Mouse (Mus musculus): ENCODE measurements around the gene Slc29a1. TPM values are rescaled to one million over a fixed set of nuclear protein-coding genes. Genes with fewer than 3 reads are reported as not detected.

Slc29a1 gene
- polyA plus RNA-seq, 1 experiment from 2014 or later, result 53.4 TPM

DNA sequence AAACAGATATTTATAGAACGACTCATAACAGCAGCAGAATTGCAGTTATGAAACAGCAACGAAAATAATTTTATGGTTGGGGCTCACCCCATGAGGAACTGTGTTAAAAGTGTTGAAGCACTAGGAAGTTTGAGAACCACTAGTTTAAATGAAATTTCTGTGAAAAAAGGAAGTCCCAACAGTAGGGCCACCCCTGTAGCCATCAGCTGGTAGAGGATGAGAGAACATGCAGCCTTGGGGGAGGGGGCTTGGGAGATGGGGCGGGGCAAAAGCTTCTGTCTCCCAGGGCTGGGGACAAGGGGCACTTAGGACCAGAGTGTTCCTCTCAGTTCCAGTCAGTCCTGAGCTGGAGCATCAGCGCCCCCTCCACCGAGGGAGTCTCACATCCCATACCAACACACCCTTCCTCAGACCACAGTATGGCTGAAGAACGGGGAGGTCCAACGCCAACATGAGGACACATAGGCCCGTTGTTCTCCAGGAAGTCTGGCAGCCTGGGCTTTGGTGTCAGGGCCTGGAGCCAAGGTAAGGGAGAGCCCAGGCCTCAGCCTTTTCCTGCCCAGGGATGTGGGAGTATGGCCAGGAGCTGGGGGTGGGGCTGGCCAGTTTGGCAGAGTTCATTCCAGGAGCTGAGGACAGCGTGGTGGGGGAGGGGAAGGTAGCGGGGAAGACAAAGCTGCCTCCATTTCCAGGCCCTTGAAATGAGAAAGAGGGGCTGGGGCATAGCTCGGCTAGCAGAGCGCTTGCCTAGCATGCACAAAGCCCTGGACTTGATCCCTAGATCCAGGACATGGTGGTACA lies 15.1 kb downstream of the Slc29a1 start:
- peak; percentile 73 for DNase-seq (ENCODE audit: low spot score)
- 28% methylated on average over 12 of the region's 12 CpGs for WGBS
- Histone ChIP-seq H3K4me3 (peak overlapping the region; percentile 37), H3K4me1 (peaks cover 40% of the 10 kb centered on the region), H3K27ac (replicated peaks) (peak overlapping the region; percentile 87), H3K9me3 (peaks cover 4% of the 10 kb centered on the region; the same call in 1 of the 2 replicates), H3K36me3 (replicated peaks) (peaks cover 29% of the 10 kb centered on the region), H3K27me3 (replicated peaks; ENCODE audit: low read depth, poor library complexity, severe bottlenecking) (no peaks in the 10 kb centered on the region)

- no peak for DNase-seq (ENCODE audit: low spot score)
- Histone ChIP-seq H3K4me1 (peaks cover 40% of the 10 kb centered on the region), H3K36me3 (replicated peaks) (peaks cover 15% of the 10 kb centered on the region), H3K9me3 (peaks cover 4% of the 10 kb centered on the region; the same call in 1 of the 2 replicates), H3K27me3 (replicated peaks; ENCODE audit: low read depth, poor library complexity, severe bottlenecking) (no peaks in the 10 kb centered on the region), H3K27ac (replicated peaks) (no peak overlapping the region), H3K4me3 (no peak overlapping the region)
- WGBS, result 73% methylated on average over 6 of the region's 6 CpGs
These were observed 16.6 kb downstream of the Slc29a1 start for GRCm38 (mm10) chr17:45582715-45583355.

- no peak for DNase-seq (ENCODE audit: low spot score)
- 91% methylated on average over 6 of the region's 6 CpGs for WGBS
- no peaks in the 10 kb centered on the region for H3K27me3 ChIP-seq (replicated peaks; ENCODE audit: low read depth, poor library complexity, severe bottlenecking)
These were observed 17.2 kb downstream of the Slc29a1 start for GRCm38 (mm10) chr17:45582188-45582587.

DNA sequence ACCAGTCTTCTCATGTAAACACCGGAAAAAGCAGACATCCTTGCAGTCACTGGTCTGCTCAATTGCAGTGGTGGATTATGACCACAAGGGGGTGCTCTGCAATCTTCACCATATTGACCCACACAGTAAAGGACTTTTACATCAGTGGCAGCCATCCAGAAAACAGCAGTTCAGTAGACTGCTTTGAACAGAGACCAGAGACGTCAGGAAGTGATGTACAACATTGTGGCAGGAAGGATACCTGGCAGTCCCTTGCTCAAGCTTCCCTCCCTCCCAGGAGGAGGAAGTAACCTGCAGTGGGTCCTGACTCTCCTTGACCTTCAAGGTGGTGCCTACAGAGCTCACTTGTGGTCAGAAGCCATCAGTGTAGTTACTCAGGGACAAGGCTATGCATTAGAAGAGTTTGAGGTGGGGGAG lies 17.8 kb downstream of the Slc29a1 start:
- Histone ChIP-seq H3K27ac (replicated peaks) (no peak overlapping the region; the same call in 1 of the 2 replicates), H3K36me3 (replicated peaks) (peaks cover 5% of the 10 kb centered on the region), H3K4me1 (peaks cover 40% of the 10 kb centered on the region), H3K4me3 (no peak overlapping the region), H3K27me3 (replicated peaks; ENCODE audit: low read depth, poor library complexity, severe bottlenecking) (no peaks in the 10 kb centered on the region), H3K9me3 (peaks cover 3% of the 10 kb centered on the region; the same call in 1 of the 2 replicates)
- DNase-seq (ENCODE audit: low spot score), result peak; percentile 78
- 14% methylated on average over 2 of the region's 2 CpGs for WGBS

More at GRCm38 (mm10) chr17:45582188-45582587, 17.2 kb downstream of the Slc29a1 start:
- peaks cover 11% of the 10 kb centered on the region for H3K36me3 ChIP-seq (replicated peaks)
- H3K4me3 ChIP-seq, result no peak overlapping the region
- peaks cover 40% of the 10 kb centered on the region for H3K4me1 ChIP-seq
- peaks cover 4% of the 10 kb centered on the region; the same call in 1 of the 2 replicates for H3K9me3 ChIP-seq
- no peak overlapping the region for H3K27ac ChIP-seq (replicated peaks)

DNA sequence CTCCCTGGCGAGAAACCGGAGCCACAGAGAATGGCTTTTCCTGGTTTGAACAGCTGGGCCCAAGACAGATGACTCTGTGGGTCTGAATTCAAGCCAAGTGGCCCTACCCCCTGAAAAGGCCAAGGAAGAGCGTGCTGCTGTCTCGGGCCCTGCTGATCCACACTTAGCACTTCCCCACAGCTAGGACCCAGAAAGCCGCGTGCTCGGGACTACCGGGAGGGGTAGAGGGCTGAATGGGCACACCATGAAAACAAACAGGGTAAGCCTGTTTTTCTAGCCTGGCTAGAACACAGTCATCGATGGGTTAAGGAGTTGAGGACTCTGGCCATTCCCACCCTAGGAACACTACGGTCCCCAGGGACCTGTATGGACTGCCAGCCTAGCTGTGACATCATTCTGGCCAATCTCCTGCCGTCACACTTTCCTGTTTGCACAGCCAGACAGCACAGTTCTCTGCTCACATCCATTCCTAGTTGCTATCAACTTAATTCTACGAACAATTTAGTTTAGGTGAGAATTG lies 18.4 kb downstream of the Slc29a1 start:
- DNase-seq (ENCODE audit: low spot score), result peak; percentile 29
- Histone ChIP-seq H3K27me3 (replicated peaks; ENCODE audit: low read depth, poor library complexity, severe bottlenecking) (no peaks in the 10 kb centered on the region), H3K4me1 (peaks cover 35% of the 10 kb centered on the region), H3K27ac (replicated peaks) (no peak overlapping the region), H3K9me3 (no peaks in the 10 kb centered on the region), H3K36me3 (replicated peaks) (no peaks in the 10 kb centered on the region), H3K4me3 (no peak overlapping the region)
- WGBS, result 41% methylated on average over 12 of the region's 12 CpGs

DNA sequence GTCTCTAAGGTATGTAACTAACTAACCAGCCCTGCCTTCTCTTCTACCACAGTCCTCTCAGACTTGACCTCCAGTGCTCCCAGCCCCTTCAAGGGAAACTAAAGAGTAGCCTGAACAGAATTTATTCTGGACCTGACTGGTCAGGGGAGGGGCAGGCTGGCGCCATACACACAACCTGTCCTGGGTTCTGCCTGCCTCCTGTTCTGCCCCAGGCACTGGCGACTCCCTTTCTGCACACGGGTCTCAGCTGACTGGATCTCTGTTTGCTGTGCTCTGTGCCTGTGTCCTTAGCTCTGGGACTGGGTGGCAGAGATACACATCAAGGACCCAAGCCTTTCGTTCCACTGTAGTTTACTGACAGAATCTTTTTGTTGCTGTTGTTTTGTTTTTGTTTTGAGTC lies 19.9 kb downstream of the Slc29a1 start:
- no peaks in the 10 kb centered on the region for H3K36me3 ChIP-seq (replicated peaks)
- WGBS, result 86% methylated on average over 4 of the region's 4 CpGs

DNA sequence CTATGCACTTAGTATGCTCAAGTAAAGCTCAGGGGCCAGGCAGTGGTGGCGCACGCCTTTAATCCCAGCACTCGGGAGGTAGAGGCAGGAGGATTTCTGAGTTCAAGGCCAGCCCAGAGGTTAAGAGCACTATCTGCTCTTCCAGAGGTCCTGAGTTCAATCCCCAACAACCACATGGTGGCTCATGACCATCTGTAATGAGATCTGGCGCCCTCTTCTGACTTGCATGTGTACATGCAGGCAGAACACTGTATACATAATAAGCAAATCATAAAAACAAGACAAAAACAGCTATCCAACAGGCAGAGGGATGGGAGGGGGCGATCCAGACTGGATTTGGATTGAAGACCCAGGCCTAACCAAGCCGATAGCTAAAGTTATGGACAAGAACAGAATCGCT lies 20.6 kb downstream of the Slc29a1 start:
- Histone ChIP-seq H3K9me3 (no peaks in the 10 kb centered on the region), H3K36me3 (replicated peaks) (no peaks in the 10 kb centered on the region), H3K27ac (replicated peaks) (no peak overlapping the region), H3K4me3 (no peak overlapping the region), H3K4me1 (peaks cover 29% of the 10 kb centered on the region), H3K27me3 (replicated peaks; ENCODE audit: low read depth, poor library complexity, severe bottlenecking) (no peaks in the 10 kb centered on the region)
- peak; percentile 16 for DNase-seq (ENCODE audit: low spot score)
- WGBS, result 73% methylated on average over 7 of the region's 7 CpGs

More for the DNA sequence above, 19.9 kb downstream of the Slc29a1 start:
- DNase-seq (ENCODE audit: low spot score), result no peak
- Histone ChIP-seq H3K4me3 (no peak overlapping the region), H3K4me1 (peaks cover 30% of the 10 kb centered on the region), H3K27ac (replicated peaks) (no peak overlapping the region), H3K9me3 (no peaks in the 10 kb centered on the region), H3K27me3 (replicated peaks; ENCODE audit: low read depth, poor library complexity, severe bottlenecking) (no peaks in the 10 kb centered on the region)

- Histone ChIP-seq H3K4me1 (peaks cover 29% of the 10 kb centered on the region), H3K27ac (replicated peaks) (no peak overlapping the region; the same call in 1 of the 2 replicates), H3K27me3 (replicated peaks; ENCODE audit: low read depth, poor library complexity, severe bottlenecking) (no peaks in the 10 kb centered on the region), H3K9me3 (no peaks in the 10 kb centered on the region), H3K36me3 (replicated peaks) (no peaks in the 10 kb centered on the region), H3K4me3 (0 out of 2 replicates have a peak overlapping the region, but pooled peaks have one; percentile 14)
- 69% methylated on average over 5 of the region's 5 CpGs for WGBS
- peak; percentile 9 for DNase-seq (ENCODE audit: low spot score)
These were observed 21.2 kb downstream of the Slc29a1 start for GRCm38 (mm10) chr17:45578242-45578641.

DNA sequence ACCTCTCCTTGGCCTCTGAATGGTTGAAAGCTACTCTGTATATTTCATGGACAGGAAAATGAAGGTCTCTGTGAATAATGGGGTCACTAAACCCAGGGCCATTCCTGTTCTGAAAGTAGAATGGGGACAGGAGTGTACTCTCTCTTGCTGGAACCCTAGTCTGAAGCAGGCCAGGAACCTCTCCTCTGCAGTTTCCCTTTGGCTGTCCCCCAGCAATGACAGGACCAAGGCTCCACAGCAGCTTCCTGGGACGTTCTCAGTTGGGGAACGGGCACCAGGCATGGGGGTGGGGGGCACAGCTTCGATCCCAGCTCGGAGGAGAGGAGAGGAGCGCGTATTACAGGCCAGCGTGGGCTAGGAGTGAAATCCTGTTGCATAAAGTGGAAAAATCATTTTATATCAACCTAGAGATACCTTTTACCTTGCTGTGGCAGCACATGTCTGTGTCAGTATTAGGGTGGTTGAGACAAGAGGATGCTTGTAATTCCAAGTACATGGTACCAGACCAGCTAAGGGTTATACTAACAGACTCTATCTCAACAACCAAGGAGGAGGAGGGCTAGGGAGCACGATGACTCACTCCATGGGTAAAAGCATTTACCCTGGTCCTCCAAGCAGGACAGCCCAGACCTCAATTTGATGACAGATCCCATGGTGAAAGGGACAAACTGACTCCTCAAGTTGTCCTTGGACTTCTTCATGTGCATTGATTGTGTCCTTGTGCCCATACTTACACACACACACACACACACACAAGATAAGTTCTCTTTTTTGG lies 24.1 kb downstream of the Slc29a1 start:
- WGBS, result 90% methylated on average over 8 of the region's 8 CpGs
- H3K4me1 ChIP-seq, result peaks cover 34% of the 10 kb centered on the region
- no peaks in the 10 kb centered on the region for H3K9me3 ChIP-seq
- no peaks in the 10 kb centered on the region for H3K27me3 ChIP-seq (replicated peaks; ENCODE audit: low read depth, poor library complexity, severe bottlenecking)
- H3K27ac ChIP-seq (replicated peaks), result peak overlapping the region; percentile 99
- peaks cover 19% of the 10 kb centered on the region for H3K36me3 ChIP-seq (replicated peaks)
- no peak for DNase-seq (ENCODE audit: low spot score)
- H3K4me3 ChIP-seq, result 0 out of 2 replicates have a peak overlapping the region, but pooled peaks have one; percentile 26

GRCm38 (mm10) chr17:45574129-45574761 lies 25.2 kb downstream of the Slc29a1 start:
- peak overlapping the region; percentile 100 for H3K4me3 ChIP-seq
- H3K9me3 ChIP-seq, result no peaks in the 10 kb centered on the region
- peaks cover 36% of the 10 kb centered on the region for H3K4me1 ChIP-seq
- H3K27me3 ChIP-seq (replicated peaks; ENCODE audit: low read depth, poor library complexity, severe bottlenecking), result no peaks in the 10 kb centered on the region
- peak overlapping the region; percentile 99 for H3K27ac ChIP-seq (replicated peaks)
- peak; percentile 73 for DNase-seq (ENCODE audit: low spot score)
- H3K36me3 ChIP-seq (replicated peaks), result peaks cover 30% of the 10 kb centered on the region
- 4% methylated on average over 17 of the region's 17 CpGs for WGBS

- peak; percentile 97 for DNase-seq (ENCODE audit: low spot score)
- Histone ChIP-seq H3K36me3 (replicated peaks) (peaks cover 35% of the 10 kb centered on the region), H3K4me1 (peaks cover 40% of the 10 kb centered on the region), H3K27ac (replicated peaks) (peak overlapping the region; percentile 99), H3K9me3 (no peaks in the 10 kb centered on the region), H3K27me3 (replicated peaks; ENCODE audit: low read depth, poor library complexity, severe bottlenecking) (no peaks in the 10 kb centered on the region), H3K4me3 (peak overlapping the region; percentile 100)
- WGBS, result 0% methylated on average over 18 of the region's 18 CpGs
These were observed 25.7 kb downstream of the Slc29a1 start for GRCm38 (mm10) chr17:45573780-45574123.
